Mouse (Mus musculus): ENCODE results near the gene Gm11020. TPM values are rescaled to one million over a fixed set of nuclear protein-coding genes. Genes with fewer than 3 reads are reported as not detected.
"Not testable (repeated sequence)": the region's sequence is repeated elsewhere in the genome, so short reads cannot be mapped to it uniquely, and the experiment has no call there.

Gm11020 gene
- not detected in 2 replicates for polyA plus RNA-seq (2015; fragmentation: Nextera tagmentation; extraction: Ambion mirVana)

- WGBS = 90% methylated on average over 11 of the region's 11 CpGs
- not testable (repeated sequence) for H3K27ac ChIP-seq; H3K36me3 ChIP-seq (ENCODE audit: poor library complexity, severe bottlenecking); H3K4me2 ChIP-seq; H3K4me3 ChIP-seq; H3K9me3 ChIP-seq (replicated peaks); H3K4me1 ChIP-seq; H3K27me3 ChIP-seq; H3K9ac ChIP-seq; ATAC-seq
Observed at GRCm38 (mm10) chr8:104321267-104321666, at the start of gene Gm11020. Gene Gm11020 (plus strand): TSS chr8:104321567.

DNA sequence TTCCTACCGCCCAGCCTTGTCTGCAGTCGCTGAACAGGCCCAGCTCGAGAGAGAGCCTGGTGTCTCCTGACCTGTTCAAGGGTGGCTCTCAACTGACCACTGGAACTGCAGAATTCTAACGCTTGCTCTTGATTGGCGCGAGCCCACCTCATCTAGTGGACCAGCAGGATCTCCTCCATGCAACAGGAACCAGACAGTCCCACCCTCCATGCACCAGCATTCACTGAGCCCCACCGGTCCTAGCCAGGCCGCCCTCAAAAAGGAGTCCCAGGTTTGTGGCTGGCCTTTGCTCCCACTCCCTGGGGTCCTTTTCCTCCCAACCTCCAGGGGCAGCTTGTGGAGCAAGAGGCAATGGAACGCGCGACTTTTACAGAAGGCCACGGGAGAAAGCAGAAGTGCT is 28.3 kb upstream of the Gm11020 start, which contains the start of gene Cmtm2a:
Gene Cmtm2a (minus strand): TSS at position 101 of the 400 bp plus-strand sequence.
- not testable (repeated sequence) for H3K27me3 ChIP-seq; H3K27ac ChIP-seq; H3K4me1 ChIP-seq; H3K9me3 ChIP-seq (replicated peaks); H3K9ac ChIP-seq; H3K4me2 ChIP-seq; H3K36me3 ChIP-seq (ENCODE audit: poor library complexity, severe bottlenecking); ATAC-seq; H3K4me3 ChIP-seq
- WGBS = 81% methylated on average over 12 of the region's 12 CpGs

DNA sequence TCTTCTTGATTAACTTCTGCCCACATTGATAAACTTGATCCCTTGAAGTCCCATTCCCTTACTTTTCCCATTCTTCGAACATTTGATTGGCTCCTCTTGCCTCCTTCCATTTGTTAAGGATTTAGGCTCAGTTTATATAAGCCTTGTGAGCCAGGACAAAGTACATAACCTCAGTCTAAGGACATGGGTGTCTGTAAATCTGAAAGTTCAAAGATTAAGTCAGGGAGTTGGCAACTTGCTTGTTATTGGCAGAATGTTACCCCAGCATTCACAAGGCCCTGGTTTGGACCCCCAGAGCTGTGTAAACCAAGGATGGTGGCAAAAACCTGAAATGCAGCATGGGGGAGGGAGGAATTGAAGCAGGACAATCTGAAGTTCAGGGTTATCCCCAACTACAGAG is 27.0 kb upstream of the Gm11020 start:
- no peak overlapping the region for H3K27ac ChIP-seq
- H3K4me3 ChIP-seq = no peak overlapping the region
- H3K9me3 ChIP-seq (replicated peaks) = no peaks in the 10 kb centered on the region
- no peaks in the 10 kb centered on the region for H3K27me3 ChIP-seq
- H3K4me2 ChIP-seq = no peak overlapping the region
- no peaks in the 10 kb centered on the region for H3K4me1 ChIP-seq
- WGBS = 92% methylated on average over 1 of the region's 1 CpGs
- H3K36me3 ChIP-seq (ENCODE audit: poor library complexity, severe bottlenecking) = no peaks in the 10 kb centered on the region
- no peak for ATAC-seq
- no peak overlapping the region for H3K9ac ChIP-seq

GRCm38 (mm10) chr8:104301577-104301976 is 19.8 kb upstream of the Gm11020 start:
- not testable (repeated sequence) for H3K36me3 ChIP-seq (ENCODE audit: poor library complexity, severe bottlenecking); H3K27ac ChIP-seq; H3K4me3 ChIP-seq; H3K9ac ChIP-seq; H3K27me3 ChIP-seq; H3K9me3 ChIP-seq (replicated peaks); H3K4me2 ChIP-seq
- 0% methylated on average over 3 of the region's 3 CpGs for WGBS
- peak; percentile 91 for ATAC-seq
- peaks cover 17% of the 10 kb centered on the region for H3K4me1 ChIP-seq

GRCm38 (mm10) chr8:104302536-104302935 is 18.8 kb upstream of the Gm11020 start:
- H3K27me3 ChIP-seq; H3K36me3 ChIP-seq (ENCODE audit: poor library complexity, severe bottlenecking); H3K4me2 ChIP-seq; ATAC-seq; H3K4me3 ChIP-seq; H3K27ac ChIP-seq; H3K9me3 ChIP-seq (replicated peaks); H3K9ac ChIP-seq: not testable (repeated sequence)
- H3K4me1 ChIP-seq = peaks cover 17% of the 10 kb centered on the region
- WGBS = 93% methylated on average over 4 of the region's 4 CpGs

GRCm38 (mm10) chr8:104304962-104305361 is 16.4 kb upstream of the Gm11020 start:
- H3K4me3 ChIP-seq = no peak overlapping the region
- 89% methylated on average over 11 of the region's 11 CpGs for WGBS
- H3K4me1 ChIP-seq = peaks cover 17% of the 10 kb centered on the region
- no peaks in the 10 kb centered on the region for H3K36me3 ChIP-seq (ENCODE audit: poor library complexity, severe bottlenecking)
- no peak overlapping the region for H3K27ac ChIP-seq
- H3K4me2 ChIP-seq = no peak overlapping the region
- no peak overlapping the region for H3K9ac ChIP-seq
- no peaks in the 10 kb centered on the region for H3K9me3 ChIP-seq (replicated peaks)
- no peaks in the 10 kb centered on the region for H3K27me3 ChIP-seq
- ATAC-seq = no peak

GRCm38 (mm10) chr8:104308341-104308740 is 13.0 kb upstream of the Gm11020 start:
- H3K27me3 ChIP-seq; H3K9me3 ChIP-seq (replicated peaks); H3K27ac ChIP-seq; H3K9ac ChIP-seq; H3K4me2 ChIP-seq; H3K4me3 ChIP-seq; H3K36me3 ChIP-seq (ENCODE audit: poor library complexity, severe bottlenecking); H3K4me1 ChIP-seq; ATAC-seq: not testable (repeated sequence)
- 74% methylated on average over 6 of the region's 6 CpGs for WGBS

DNA sequence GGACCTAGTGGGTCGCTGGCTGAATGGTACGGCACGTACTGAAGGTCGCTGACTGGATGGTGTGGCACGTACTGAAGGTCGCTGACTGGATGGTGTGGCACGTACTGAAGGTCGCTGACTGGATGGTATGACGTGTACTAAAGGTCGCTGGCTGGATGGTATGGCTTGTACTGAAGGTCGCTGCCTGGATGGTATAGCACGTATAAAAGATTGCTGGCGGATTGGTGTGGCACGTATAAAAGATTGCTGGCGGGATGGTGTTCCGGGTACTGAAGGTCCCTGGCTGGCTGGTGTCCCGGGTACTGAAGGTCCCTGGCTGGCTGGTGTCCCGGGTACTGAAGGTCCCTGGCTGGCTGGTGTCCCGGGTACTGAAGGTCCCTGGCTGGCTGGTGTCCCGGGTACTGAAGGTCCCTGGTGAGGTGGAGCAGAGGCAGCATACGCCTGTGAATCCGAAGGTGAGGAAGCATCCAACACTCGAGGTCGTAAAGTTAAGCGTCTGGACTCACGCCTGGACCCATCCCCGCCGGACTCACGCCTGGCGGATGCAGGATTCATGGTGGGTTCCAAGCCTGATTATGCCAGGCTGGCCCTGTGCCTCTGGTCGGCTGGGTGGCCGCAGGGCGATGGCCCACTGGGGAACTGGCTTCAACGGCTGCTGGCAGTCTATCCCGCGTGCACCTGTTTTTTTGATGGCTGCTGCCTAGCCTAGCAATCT is 11.8 kb upstream of the Gm11020 start, which contains the start of the genes Gm45711 and Cmtm1:
Gene Gm45711 (minus strand): TSS at position 641 of the 715 bp plus-strand sequence.
Gene Cmtm1 (minus strand): TSS at position 705 of the 715 bp plus-strand sequence.
- not testable (repeated sequence) for H3K4me1 ChIP-seq, ATAC-seq
- 92% methylated on average over 36 of the region's 36 CpGs for WGBS

GRCm38 (mm10) chr8:104312023-104312422 is 9.3 kb upstream of the Gm11020 start:
- H3K27me3 ChIP-seq; H3K4me3 ChIP-seq; H3K9ac ChIP-seq; ATAC-seq; H3K36me3 ChIP-seq (ENCODE audit: poor library complexity, severe bottlenecking); H3K27ac ChIP-seq; H3K4me2 ChIP-seq; H3K4me1 ChIP-seq; H3K9me3 ChIP-seq (replicated peaks): not testable (repeated sequence)
- WGBS = 91% methylated on average over 3 of the region's 3 CpGs

More for the DNA sequence above, 11.8 kb upstream of the Gm11020 start, which contains the start of the genes Gm45711 and Cmtm1:
- not testable (repeated sequence) for H3K27me3 ChIP-seq; H3K9ac ChIP-seq; H3K36me3 ChIP-seq (ENCODE audit: poor library complexity, severe bottlenecking); H3K9me3 ChIP-seq (replicated peaks); H3K4me2 ChIP-seq; H3K27ac ChIP-seq; H3K4me3 ChIP-seq

GRCm38 (mm10) chr8:104313311-104313710 is 8.1 kb upstream of the Gm11020 start:
- H3K9me3 ChIP-seq (replicated peaks) = no peaks in the 10 kb centered on the region
- no peak overlapping the region for H3K27ac ChIP-seq
- H3K4me3 ChIP-seq = no peak overlapping the region
- no peaks in the 10 kb centered on the region for H3K36me3 ChIP-seq (ENCODE audit: poor library complexity, severe bottlenecking)
- no peaks in the 10 kb centered on the region for H3K27me3 ChIP-seq
- no peak overlapping the region for H3K4me2 ChIP-seq
- 76% methylated on average over 4 of the region's 4 CpGs for WGBS
- no peaks in the 10 kb centered on the region for H3K4me1 ChIP-seq
- H3K9ac ChIP-seq = no peak overlapping the region
- ATAC-seq = no peak

- 90% methylated on average over 12 of the region's 12 CpGs for WGBS
- not testable (repeated sequence) for H3K9ac ChIP-seq; H3K4me2 ChIP-seq; H3K9me3 ChIP-seq (replicated peaks); H3K4me3 ChIP-seq; ATAC-seq; H3K36me3 ChIP-seq (ENCODE audit: poor library complexity, severe bottlenecking); H3K4me1 ChIP-seq; H3K27ac ChIP-seq; H3K27me3 ChIP-seq
Observed at GRCm38 (mm10) chr8:104321930-104322329, 563 bp downstream of the Gm11020 start, which contains the start of gene Cmtm2b. Gene Cmtm2b (plus strand): TSS chr8:104322230.

- WGBS = 86% methylated on average over 5 of the region's 5 CpGs
- Histone ChIP-seq H3K4me1 (no peaks in the 10 kb centered on the region), H3K4me3 (no peak overlapping the region), H3K27me3 (no peaks in the 10 kb centered on the region), H3K9ac (no peak overlapping the region), H3K9me3 (replicated peaks) (peaks cover 4% of the 10 kb centered on the region; the same call in 1 of the 2 replicates), H3K27ac (no peak overlapping the region), H3K36me3 (ENCODE audit: poor library complexity, severe bottlenecking) (no peaks in the 10 kb centered on the region), H3K4me2 (no peak overlapping the region)
- no peak for ATAC-seq
Observed at GRCm38 (mm10) chr8:104332665-104333631, 11.6 kb downstream of the Gm11020 start.
